Mouse (Mus musculus): ENCODE results near the gene Ccdc106. TPM values are rescaled to one million over a fixed set of nuclear protein-coding genes. Genes with fewer than 3 reads are reported as not detected.

Gene Ccdc106
- total and polyA plus RNA-seq, 3 experiments, result 0.52 to 0.81 TPM; not detected in 1

- no peaks in the 10 kb centered on the region for H3K9me3 ChIP-seq (replicated peaks; ENCODE audit: low read length)
- H3K36me3 ChIP-seq (replicated peaks in 1 of 2; ENCODE audit: control insufficient read depth in 1 of 2, insufficient read depth in 1 of 2, low read length in 1 of 2), result peaks cover 9 to 46% of the 10 kb centered on the region in 2 experiments
- dilution Hi-C loops (cut with MboI; ENCODE audit: extremely low pct_ligation_motif_present, extremely low pct_unique_long_range_greater_than_20kb, low sequenced_read_pairs) (no loop called here), in situ Hi-C loops (cut with MboI; ENCODE audit: low pct_ligation_motif_present, low pct_unique_long_range_greater_than_20kb, low sequenced_read_pairs) (no loop called here)
- peak overlapping the region in 1 of 3 experiments; percentile 57 for H3K4me3 ChIP-seq (replicated peaks in 1 of 3; ENCODE audit: low read depth in 2 of 3, low read length in 2 of 3, poor library complexity in 1 of 3)
- 0 out of 2 replicates have a peak, but pooled peaks cover 5% of the 10 kb centered on the region for H3K79me2 ChIP-seq (replicated peaks; ENCODE audit: control insufficient read depth, extremely low read depth, insufficient read depth, poor library complexity, severe bottlenecking)
- no peak for DNase-seq (ENCODE audit: extremely low read depth)
- no peaks in the 10 kb centered on the region for H3K27me3 ChIP-seq (replicated peaks)
- H3K9ac ChIP-seq (ENCODE audit: insufficient read depth, low read depth), result peak overlapping the region; percentile 96
- TF ChIP-seq PAX5 (IDR thresholded peaks at IDR 0.05; ENCODE audit: low read length) (no peak), CHD1 (IDR thresholded peaks at IDR 0.05; ENCODE audit: low read depth, low read length) (no peak), HCFC1 (IDR thresholded peaks at IDR 0.05; ENCODE audit: low read depth, low read length) (no peak), TBP (conservative IDR thresholded peaks at IDR 0.05; ENCODE audit: low read depth, low read length) (no peak), ELF1 (IDR thresholded peaks at IDR 0.05; ENCODE audit: low read depth, low read length) (no peak), MAX (IDR thresholded peaks at IDR 0.05; ENCODE audit: low read length) (no peak)
- H3K4me2 ChIP-seq (ENCODE audit: insufficient read depth, low read depth, poor library complexity, severe bottlenecking), result peak overlapping the region; percentile 65; the same call in 1 of the 2 replicates
- no peak overlapping the region for H3K27ac ChIP-seq (ENCODE audit: insufficient read depth, low read depth)
- H3K4me1 ChIP-seq (ENCODE audit: control insufficient read depth in 1 of 2, insufficient read depth in 2 of 2), result peaks cover 4 to 17% of the 10 kb centered on the region in 2 experiments
These were observed 17.1 kb downstream of the Ccdc106 start for GRCm38 (mm10) chr7:5037467-5037866.

DNA sequence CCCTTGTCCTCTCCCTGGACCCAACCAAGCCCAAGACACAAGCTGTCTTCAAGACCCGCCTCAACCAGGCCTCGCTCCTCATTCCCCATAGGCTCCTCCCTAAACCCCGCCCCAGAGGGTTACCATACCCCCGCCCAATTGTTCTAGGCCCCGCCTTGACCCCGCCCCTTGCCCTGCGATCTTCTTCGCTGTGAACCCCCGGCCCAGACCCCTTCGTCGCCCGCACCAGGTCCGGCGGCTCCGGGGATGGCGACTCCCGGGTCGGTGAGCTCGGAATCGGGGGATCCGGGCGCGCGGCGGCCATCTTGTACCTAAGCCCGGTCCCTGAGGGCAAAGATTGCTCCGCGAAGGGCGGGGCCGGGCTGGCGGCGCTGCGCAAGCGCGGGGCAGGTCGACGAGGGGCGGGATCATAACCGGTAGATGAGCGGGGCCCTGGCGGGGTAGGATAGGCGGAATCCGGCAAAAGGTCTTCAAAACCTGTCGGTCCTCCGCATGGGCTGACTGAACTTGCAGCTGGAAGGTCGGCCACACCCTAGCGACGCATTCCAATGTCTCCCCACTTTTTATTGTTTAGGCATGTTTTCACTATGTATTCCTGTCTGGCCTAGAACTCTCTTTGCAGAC, 17.9 kb downstream of the Ccdc106 start, which contains the start of gene Zfp784:
Zfp784 (minus strand) TSS at position 338 of the 624 bp plus-strand sequence.
- peak within 1 kb of the TSS; percentile 87 for H3K27ac ChIP-seq (ENCODE audit: insufficient read depth, low read depth)
- peak within 1 kb of the TSS; percentile 89 for H3K4me2 ChIP-seq (ENCODE audit: insufficient read depth, low read depth, poor library complexity, severe bottlenecking)
- H3K4me3 ChIP-seq (replicated peaks in 1 of 3; ENCODE audit: low read depth in 2 of 3, low read length in 2 of 3, poor library complexity in 1 of 3), result peak within 1 kb of the TSS; percentile 57 to 90 (median 83)
- H3K79me2 ChIP-seq (replicated peaks; ENCODE audit: control insufficient read depth, extremely low read depth, insufficient read depth, poor library complexity, severe bottlenecking), result 0 out of 2 replicates have a peak, but pooled peaks cover 5% of the 10 kb centered on the region
- dilution Hi-C loops (cut with MboI; ENCODE audit: extremely low pct_ligation_motif_present, extremely low pct_unique_long_range_greater_than_20kb, low sequenced_read_pairs), result no loop called here
- TF ChIP-seq MYC (IDR thresholded peaks at IDR 0.05; ENCODE audit: low read depth, low read length), result peak; percentile 41; the same call in 1 of the 2 replicates
- no peak for TF ChIP-seq ZMIZ1 (IDR thresholded peaks at IDR 0.05; ENCODE audit: low read depth, low read length)
- TF ChIP-seq MAZ (IDR thresholded peaks at IDR 0.05; ENCODE audit: low read depth, low read length), result peak; percentile 75; the same call in 1 of the 2 replicates
- TF ChIP-seq TCF12 (IDR thresholded peaks at IDR 0.05; ENCODE audit: low read depth, low read length), result peak; percentile 76; the same call in 1 of the 2 replicates
- peak; percentile 83; the same call in 1 of the 2 replicates for TF ChIP-seq POLR2AphosphoS2 (IDR thresholded peaks at IDR 0.05; ENCODE audit: low read depth, low read length)
- TF ChIP-seq CHD1 (IDR thresholded peaks at IDR 0.05; ENCODE audit: low read depth, low read length), result no peak
- no peak for TF ChIP-seq PAX5 (IDR thresholded peaks at IDR 0.05; ENCODE audit: low read length)
- peak; percentile 27; the same call in 1 of the 2 replicates for TF ChIP-seq E2F4 (IDR thresholded peaks at IDR 0.05; ENCODE audit: insufficient replicate concordance, low read depth, low read length)
- TF ChIP-seq KAT2A (IDR thresholded peaks at IDR 0.05; ENCODE audit: insufficient replicate concordance, low read length), result 0 out of 2 replicates have a peak, but pooled peaks have one; percentile 42
- TF ChIP-seq SIN3A (IDR thresholded peaks at IDR 0.05; ENCODE audit: low read length), result peak; percentile 66; the same call in 1 of the 2 replicates
- TF ChIP-seq MAX (IDR thresholded peaks at IDR 0.05; ENCODE audit: low read length), result peak; percentile 24; the same call in 1 of the 2 replicates
- TF ChIP-seq NRF1 (IDR thresholded peaks at IDR 0.05; ENCODE audit: low read depth, low read length), result peak; percentile 96
- no peak; the same call in 1 of the 2 replicates for TF ChIP-seq IRF4 (IDR thresholded peaks at IDR 0.05; ENCODE audit: low read depth, low read length)
- 0 out of 2 replicates have a peak, but pooled peaks have one; percentile 30 for TF ChIP-seq MEF2A (IDR thresholded peaks at IDR 0.05; ENCODE audit: borderline replicate concordance, low read depth, low read length)
- TF ChIP-seq ELF1 (IDR thresholded peaks at IDR 0.05; ENCODE audit: low read depth, low read length), result peak; percentile 62
- peak; percentile 43; the same call in 1 of the 2 replicates for TF ChIP-seq MXI1 (IDR thresholded peaks at IDR 0.05; ENCODE audit: low read depth, low read length)
- TF ChIP-seq POLR2A (IDR thresholded peaks at IDR 0.05; ENCODE audit: low read depth, low read length), result peak; percentile 89
- no peak for TF ChIP-seq JUND (conservative IDR thresholded peaks at IDR 0.05; ENCODE audit: low read depth, low read length)
- TF ChIP-seq NELFE (IDR thresholded peaks at IDR 0.05; ENCODE audit: low read depth, low read length), result peak; percentile 87
- peak; percentile 67 for TF ChIP-seq HCFC1 (IDR thresholded peaks at IDR 0.05; ENCODE audit: low read depth, low read length)
- DNase-seq (ENCODE audit: extremely low read depth), result peak; percentile 86
- peaks cover 3 to 39% of the 10 kb centered on the region in 2 experiments for H3K36me3 ChIP-seq (replicated peaks in 1 of 2; ENCODE audit: control insufficient read depth in 1 of 2, insufficient read depth in 1 of 2, low read length in 1 of 2)
- no peaks in the 10 kb centered on the region for H3K27me3 ChIP-seq (replicated peaks)
- peak within 1 kb of the TSS; percentile 96 for H3K9ac ChIP-seq (ENCODE audit: insufficient read depth, low read depth)
- H3K9me3 ChIP-seq (replicated peaks; ENCODE audit: low read length), result no peaks in the 10 kb centered on the region
- in situ Hi-C loops (cut with MboI; ENCODE audit: low pct_ligation_motif_present, low pct_unique_long_range_greater_than_20kb, low sequenced_read_pairs), result no loop called here
- H3K4me1 ChIP-seq (ENCODE audit: control insufficient read depth in 1 of 2, insufficient read depth in 2 of 2), result peaks cover 4 to 17% of the 10 kb centered on the region in 2 experiments

Data from CH12.LX (cell line).